Mouse (Mus musculus): Measurements from ENCODE around the gene Mars. TPM values are rescaled to one million over a fixed set of nuclear protein-coding genes. Genes with fewer than 3 reads are reported as not detected.

The Mars gene
- polyA plus RNA-seq, 1 experiment from 2014 or later: 108 TPM

- Histone ChIP-seq H3K27me3 (replicated peaks; ENCODE audit: control insufficient read depth, insufficient read depth, low read length) (no peaks in the 10 kb centered on the region), H3K4me1 (ENCODE audit: control insufficient read depth, insufficient read depth, low read length) (peaks cover 13% of the 10 kb centered on the region), H3K36me3 (ENCODE audit: control insufficient read depth, insufficient read depth, low read length) (peaks cover 54% of the 10 kb centered on the region), H3K9ac (ENCODE audit: low read depth, low read length) (no peak overlapping the region), H3K9me3 (ENCODE audit: control insufficient read depth, low read length) (no peaks in the 10 kb centered on the region), H3K27ac (replicated peaks; ENCODE audit: low read depth, low read length) (no peak overlapping the region), H3K4me3 (ENCODE audit: low read depth, low read length) (no peak overlapping the region), H3K4me2 (ENCODE audit: low read depth, low read length) (no peak overlapping the region)
- 78% methylated on average over 3 of the region's 3 CpGs for WGBS
- no peak for ATAC-seq (ENCODE audit: low read depth)
- DNase-seq (ENCODE audit: low spot score): no peak
These were observed 17.9 kb downstream of the Mars start for GRCm38 (mm10) chr10:127293590-127294113.

GRCm38 (mm10) chr10:127292987-127293538 is 18.5 kb downstream of the Mars start:
- peaks cover 13% of the 10 kb centered on the region for H3K4me1 ChIP-seq (ENCODE audit: control insufficient read depth, insufficient read depth, low read length)
- H3K27me3 ChIP-seq (replicated peaks; ENCODE audit: control insufficient read depth, insufficient read depth, low read length): no peaks in the 10 kb centered on the region
- no peak overlapping the region for H3K27ac ChIP-seq (replicated peaks; ENCODE audit: low read depth, low read length)
- ATAC-seq (ENCODE audit: low read depth): no peak
- H3K4me3 ChIP-seq (ENCODE audit: low read depth, low read length): no peak overlapping the region
- 86% methylated on average over 6 of the region's 6 CpGs for WGBS
- peaks cover 49% of the 10 kb centered on the region for H3K36me3 ChIP-seq (ENCODE audit: control insufficient read depth, insufficient read depth, low read length)
- H3K4me2 ChIP-seq (ENCODE audit: low read depth, low read length): 0 out of 2 replicates have a peak overlapping the region, but pooled peaks have one; percentile 95
- H3K9ac ChIP-seq (ENCODE audit: low read depth, low read length): no peak overlapping the region
- no peak for DNase-seq (ENCODE audit: low spot score)
- H3K9me3 ChIP-seq (ENCODE audit: control insufficient read depth, low read length): no peaks in the 10 kb centered on the region

GRCm38 (mm10) chr10:127291881-127292638 is 19.5 kb downstream of the Mars start:
- Histone ChIP-seq H3K27me3 (replicated peaks; ENCODE audit: control insufficient read depth, insufficient read depth, low read length) (no peaks in the 10 kb centered on the region), H3K36me3 (ENCODE audit: control insufficient read depth, insufficient read depth, low read length) (peaks cover 41% of the 10 kb centered on the region), H3K27ac (replicated peaks; ENCODE audit: low read depth, low read length) (peak overlapping the region; percentile 16; the same call in 1 of the 2 replicates), H3K4me1 (ENCODE audit: control insufficient read depth, insufficient read depth, low read length) (peaks cover 21% of the 10 kb centered on the region), H3K9me3 (ENCODE audit: control insufficient read depth, low read length) (no peaks in the 10 kb centered on the region), H3K4me3 (ENCODE audit: low read depth, low read length) (peak overlapping the region; percentile 59), H3K4me2 (ENCODE audit: low read depth, low read length) (peak overlapping the region; percentile 95), H3K9ac (ENCODE audit: low read depth, low read length) (peak overlapping the region; percentile 68)
- ATAC-seq (ENCODE audit: low read depth) (no peak), DNase-seq (ENCODE audit: low spot score) (no peak)
- whole genome bisulfite sequencing: 48% methylated on average over 5 of the region's 5 CpGs

- no peaks in the 10 kb centered on the region for H3K9me3 ChIP-seq (ENCODE audit: control insufficient read depth, low read length)
- peak; percentile 48 for ATAC-seq (ENCODE audit: low read depth)
- peaks cover 27% of the 10 kb centered on the region for H3K4me1 ChIP-seq (ENCODE audit: control insufficient read depth, insufficient read depth, low read length)
- no peaks in the 10 kb centered on the region for H3K27me3 ChIP-seq (replicated peaks; ENCODE audit: control insufficient read depth, insufficient read depth, low read length)
- H3K36me3 ChIP-seq (ENCODE audit: control insufficient read depth, insufficient read depth, low read length): peaks cover 42% of the 10 kb centered on the region
- DNase-seq (ENCODE audit: low spot score): peak; percentile 72
- H3K4me2 ChIP-seq (ENCODE audit: low read depth, low read length): peak overlapping the region; percentile 95
- H3K9ac ChIP-seq (ENCODE audit: low read depth, low read length): peak overlapping the region; percentile 68
- H3K4me3 ChIP-seq (ENCODE audit: low read depth, low read length): peak overlapping the region; percentile 59
- 2% methylated on average over 18 of the region's 19 CpGs for whole genome bisulfite sequencing
- H3K27ac ChIP-seq (replicated peaks; ENCODE audit: low read depth, low read length): peak overlapping the region; percentile 98
These were observed 20.4 kb downstream of the Mars start for GRCm38 (mm10) chr10:127290930-127291880.

- Histone ChIP-seq H3K9me3 (ENCODE audit: control insufficient read depth, low read length) (no peaks in the 10 kb centered on the region), H3K36me3 (ENCODE audit: control insufficient read depth, insufficient read depth, low read length) (peaks cover 42% of the 10 kb centered on the region), H3K27me3 (replicated peaks; ENCODE audit: control insufficient read depth, insufficient read depth, low read length) (no peaks in the 10 kb centered on the region), H3K4me3 (ENCODE audit: low read depth, low read length) (peak overlapping the region; percentile 59), H3K4me2 (ENCODE audit: low read depth, low read length) (peak overlapping the region; percentile 95), H3K27ac (replicated peaks; ENCODE audit: low read depth, low read length) (peak overlapping the region; percentile 98), H3K4me1 (ENCODE audit: control insufficient read depth, insufficient read depth, low read length) (peaks cover 30% of the 10 kb centered on the region), H3K9ac (ENCODE audit: low read depth, low read length) (peak overlapping the region; percentile 84)
- under 1% methylated on average over 39 of the region's 47 CpGs for WGBS
- ATAC-seq (ENCODE audit: low read depth) (peak; percentile 92), DNase-seq (ENCODE audit: low spot score) (peak; percentile 100)
These were observed 21.2 kb downstream of the Mars start for GRCm38 (mm10) chr10:127290307-127290929.

- peak overlapping the region; percentile 84 for H3K9ac ChIP-seq (ENCODE audit: low read depth, low read length)
- no peaks in the 10 kb centered on the region for H3K9me3 ChIP-seq (ENCODE audit: control insufficient read depth, low read length)
- DNase-seq (ENCODE audit: low spot score): peak; percentile 65
- H3K4me3 ChIP-seq (ENCODE audit: low read depth, low read length): peak overlapping the region; percentile 59
- no peaks in the 10 kb centered on the region for H3K27me3 ChIP-seq (replicated peaks; ENCODE audit: control insufficient read depth, insufficient read depth, low read length)
- peak overlapping the region; percentile 95 for H3K4me2 ChIP-seq (ENCODE audit: low read depth, low read length)
- 1% methylated on average over 15 of the region's 15 CpGs for WGBS
- peak; percentile 3; the same call in 1 of the 2 replicates for ATAC-seq (ENCODE audit: low read depth)
- peaks cover 30% of the 10 kb centered on the region for H3K4me1 ChIP-seq (ENCODE audit: control insufficient read depth, insufficient read depth, low read length)
- H3K36me3 ChIP-seq (ENCODE audit: control insufficient read depth, insufficient read depth, low read length): peaks cover 42% of the 10 kb centered on the region
- H3K27ac ChIP-seq (replicated peaks; ENCODE audit: low read depth, low read length): peak overlapping the region; percentile 98
These were observed 21.9 kb downstream of the Mars start for GRCm38 (mm10) chr10:127289573-127290191.

- H3K4me1 ChIP-seq (ENCODE audit: control insufficient read depth, insufficient read depth, low read length): peaks cover 30% of the 10 kb centered on the region
- peaks cover 42% of the 10 kb centered on the region for H3K36me3 ChIP-seq (ENCODE audit: control insufficient read depth, insufficient read depth, low read length)
These were observed 22.6 kb downstream of the Mars start, which contains the start of gene Mbd6 for GRCm38 (mm10) chr10:127288800-127289572. Gene Mbd6 (minus strand): TSS chr10:127289018.

More at GRCm38 (mm10) chr10:127288800-127289572, 22.6 kb downstream of the Mars start, which contains the start of gene Mbd6:
- ATAC-seq (ENCODE audit: low read depth) (peak; percentile 9), DNase-seq (ENCODE audit: low spot score) (peak; percentile 86)
- H3K4me2 ChIP-seq (ENCODE audit: low read depth, low read length): peak within 1 kb of the TSS; percentile 95
- H3K27me3 ChIP-seq (replicated peaks; ENCODE audit: control insufficient read depth, insufficient read depth, low read length): no peaks in the 10 kb centered on the region
- WGBS: under 1% methylated on average over 12 of the region's 65 CpGs
- H3K9ac ChIP-seq (ENCODE audit: low read depth, low read length): peak within 1 kb of the TSS; percentile 84
- H3K27ac ChIP-seq (replicated peaks; ENCODE audit: low read depth, low read length): peak within 1 kb of the TSS; percentile 98
- H3K4me3 ChIP-seq (ENCODE audit: low read depth, low read length): peak within 1 kb of the TSS; percentile 59
- no peaks in the 10 kb centered on the region for H3K9me3 ChIP-seq (ENCODE audit: control insufficient read depth, low read length)
